Mouse (Mus musculus): Measurements from ENCODE around the gene Pias1. TPM values are rescaled to one million over a fixed set of nuclear protein-coding genes. Genes with fewer than 3 reads are reported as not detected.

Gene Pias1
- 28.7 TPM for polyA plus RNA-seq (2014; fragmentation: Illumina TruSeq; extraction: RNeasy Lipid Tissue Mini Kit (QIAGEN cat#74804); ENCODE audit: low read depth, low replicate concordance)

DNA sequence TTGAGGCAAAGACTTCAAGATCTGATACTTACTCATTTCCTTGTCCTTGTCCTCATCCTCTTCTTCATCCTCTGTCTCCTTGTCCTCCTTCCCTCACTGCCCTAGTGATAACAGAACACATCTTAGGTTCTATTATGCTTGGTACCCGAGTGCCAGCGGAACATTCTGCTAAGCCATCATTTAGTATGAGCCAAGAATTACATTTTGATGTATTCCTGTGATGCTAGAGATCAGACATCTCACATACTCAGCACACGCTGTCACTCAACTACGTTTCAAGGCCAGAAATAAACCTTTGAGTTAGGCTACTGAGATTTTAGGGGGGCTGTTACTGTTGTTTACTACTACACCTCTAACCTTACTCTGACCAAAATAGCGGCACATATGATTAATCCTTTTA, at the start of gene Pias1:
TSS of gene Pias1 (minus strand) at position 101 of the 400 bp plus-strand sequence.

DNA sequence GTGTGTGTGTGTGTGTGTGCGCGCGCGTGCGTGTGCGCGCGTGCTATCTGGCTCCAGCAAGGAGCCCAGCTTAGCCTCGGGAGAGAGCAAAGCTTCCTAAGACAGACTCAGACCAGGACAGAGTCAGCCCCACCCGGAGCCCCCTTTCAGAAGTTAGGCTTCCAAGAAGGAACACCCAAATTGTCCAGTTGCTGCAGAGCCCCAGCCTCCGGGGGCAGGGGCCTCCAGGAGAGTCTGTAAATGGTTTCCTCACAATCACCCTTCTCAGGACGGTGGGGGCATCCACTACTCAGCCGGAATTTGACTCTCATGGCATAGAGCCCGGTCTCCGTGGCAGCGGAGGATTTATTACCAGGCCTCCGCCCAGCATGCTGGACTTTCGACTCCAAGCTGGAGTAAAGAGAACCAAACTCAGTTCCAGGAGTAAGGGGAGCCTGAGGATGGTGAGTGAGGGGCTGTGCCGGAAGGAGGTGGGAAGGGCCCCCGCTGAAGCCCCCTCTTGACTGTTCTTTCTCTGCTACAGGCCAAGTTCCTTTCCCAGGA, 129.9 kb downstream of the Pias1 start, which contains the start of gene Calml4:
TSS of gene Calml4 (plus strand) at position 362 of the 543 bp plus-strand sequence.

DNA sequence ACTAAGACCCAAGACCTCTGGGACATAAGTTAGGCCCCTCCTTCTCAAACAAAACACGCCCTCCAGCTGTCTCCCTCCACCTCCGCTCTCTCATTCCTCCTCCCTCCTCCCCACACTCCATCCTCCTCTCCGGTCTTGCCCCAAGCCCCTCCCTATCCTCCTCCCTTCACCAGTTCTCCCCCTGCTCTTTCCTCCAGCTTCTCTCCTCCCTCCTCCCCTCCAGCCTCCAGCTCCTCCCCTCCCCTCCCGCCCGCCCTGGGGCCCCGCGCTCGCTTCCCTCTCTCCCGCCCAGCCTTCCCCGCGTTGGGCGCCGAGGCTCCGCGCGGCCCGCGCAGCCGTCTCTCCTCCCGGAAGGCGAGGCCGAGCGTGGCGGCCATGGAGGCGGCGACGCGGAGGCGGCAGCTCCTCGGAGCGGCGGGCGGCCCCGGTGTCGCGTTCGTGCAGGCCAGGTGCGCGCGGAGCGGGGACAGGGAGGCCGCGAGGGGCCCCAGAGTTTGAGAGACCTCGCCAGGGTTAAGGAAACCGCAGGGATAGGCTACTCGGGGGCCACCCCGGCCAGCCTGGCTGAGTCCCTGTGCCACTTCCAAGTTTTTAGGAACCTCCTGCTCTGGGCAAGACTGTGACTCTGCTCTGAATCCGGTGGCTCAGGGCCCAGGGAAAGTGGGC, 149.1 kb downstream of the Pias1 start, which contains the start of gene Cln6:
TSS of gene Cln6 (plus strand) at position 280 of the 666 bp plus-strand sequence.

Other genes with a start within 250 kb of the Pias1 start
- 13.5 TPM for gene Fem1b, start 176.0 kb downstream of the Pias1 start, polyA plus RNA-seq (2014; fragmentation: Illumina TruSeq; extraction: RNeasy Lipid Tissue Mini Kit (QIAGEN cat#74804); ENCODE audit: low read depth, low replicate concordance)
- gene Cln6, start 149.1 kb downstream of the Pias1 start, polyA plus RNA-seq (2014; fragmentation: Illumina TruSeq; extraction: RNeasy Lipid Tissue Mini Kit (QIAGEN cat#74804); ENCODE audit: low read depth, low replicate concordance), result 25.7 TPM
- gene Calml4, start 129.8 kb downstream of the Pias1 start, polyA plus RNA-seq (2014; fragmentation: Illumina TruSeq; extraction: RNeasy Lipid Tissue Mini Kit (QIAGEN cat#74804); ENCODE audit: low read depth, low replicate concordance), result 41.8 TPM
- not detected for gene Skor1, start 161.0 kb upstream of the Pias1 start, polyA plus RNA-seq (2014; fragmentation: Illumina TruSeq; extraction: RNeasy Lipid Tissue Mini Kit (QIAGEN cat#74804); ENCODE audit: low read depth, low replicate concordance)

Measured in adipose tissue, adult 10 weeks (tissue).